8 mouse cellular contexts compared by ENCODE assay signal in genomic region chr1:105179371-105179823, GRCm38 (mm10).
DNase-seq lines count a peak whose midpoint lies in the region; ATAC-seq and TF ChIP-seq lines count a peak whose summit lies in the region.

No protein-coding gene starts in this region.

- no peaks in the 10 kb centered on the region for H3K27me3 ChIP-seq in E14TG2a.4 (ENCODE audit: insufficient read depth, low read length)
- no peaks in the 10 kb centered on the region for H3K27me3 ChIP-seq in hindbrain, embryonic 12.5 days
- no peaks in the 10 kb centered on the region for H3K27me3 ChIP-seq in limb, embryonic 15.5 days
- H3K27me3 ChIP-seq in midbrain, embryonic 14.5 days (ENCODE audit: control insufficient read depth, insufficient read depth, low read length) = no peaks in the 10 kb centered on the region

- TF ChIP-seq CTCF in E14TG2a.4 (conservative IDR thresholded peaks at IDR 0.05; ENCODE audit: low read length) = no peak
- no peak for TF ChIP-seq CTCF in gastrocnemius, adult 2 months (IDR thresholded peaks at IDR 0.05)

- ATAC-seq in hindbrain, embryonic 12.5 days (ENCODE audit: low FRiP score) = peak; percentile 63; the same call in 1 of the 2 replicates
- peak; percentile 58; the same call in 1 of the 2 replicates for ATAC-seq in limb, embryonic 15.5 days (ENCODE audit: insufficient number of reproducible peaks, low FRiP score, low TSS enrichment, low read depth)
- peak; percentile 48; the same call in 1 of the 2 replicates for ATAC-seq in midbrain, embryonic 14.5 days (ENCODE audit: low FRiP score, low TSS enrichment)

- H3K4me1 ChIP-seq in E14TG2a.4 (replicated peaks; ENCODE audit: low read depth, low read length) = no peaks in the 10 kb centered on the region
- peaks cover 12% of the 10 kb centered on the region; the same call in 1 of the 2 replicates for H3K4me1 ChIP-seq in hindbrain, embryonic 12.5 days
- H3K4me1 ChIP-seq in limb, embryonic 15.5 days = peaks cover 17% of the 10 kb centered on the region; the same call in 1 of the 2 replicates
- H3K4me1 ChIP-seq in midbrain, embryonic 14.5 days (ENCODE audit: control insufficient read depth, insufficient read depth, low read length) = 0 out of 2 replicates have a peak, but pooled peaks cover 7% of the 10 kb centered on the region

- no peaks in the 10 kb centered on the region for H3K9me3 ChIP-seq in E14TG2a.4 (ENCODE audit: low read length)
- H3K9me3 ChIP-seq in hindbrain, embryonic 12.5 days (replicated peaks) = no peaks in the 10 kb centered on the region
- H3K9me3 ChIP-seq in limb, embryonic 15.5 days = no peaks in the 10 kb centered on the region
- no peaks in the 10 kb centered on the region for H3K9me3 ChIP-seq in midbrain, embryonic 14.5 days (ENCODE audit: control insufficient read depth, low read length)

- H3K27ac ChIP-seq in gastrocnemius, adult 2 months = peak overlapping the region; percentile 20; the same call in 1 of the 2 replicates
- H3K27ac ChIP-seq in hindbrain, embryonic 12.5 days = no peak overlapping the region
- H3K27ac ChIP-seq in limb, embryonic 15.5 days = no peak overlapping the region
- peak overlapping the region; percentile 55; the same call in 1 of the 2 replicates for H3K27ac ChIP-seq in midbrain, embryonic 14.5 days (replicated peaks; ENCODE audit: low read depth, low read length)

- WGBS in hindbrain, embryonic 12.5 days = 67% methylated on average over 3 of the region's 3 CpGs
- WGBS in limb, embryonic 15.5 days = 30% methylated on average over 3 of the region's 3 CpGs
- WGBS in midbrain, embryonic 14.5 days = 69% methylated on average over 3 of the region's 3 CpGs

- H3K4me2 ChIP-seq in hindbrain, embryonic 12.5 days (replicated peaks) = no peak overlapping the region
- H3K4me2 ChIP-seq in limb, embryonic 15.5 days = no peak overlapping the region
- no peak overlapping the region for H3K4me2 ChIP-seq in midbrain, embryonic 14.5 days (ENCODE audit: low read length)

- H3K4me3 ChIP-seq in E14TG2a.4 (replicated peaks; ENCODE audit: low read length) = peak overlapping the region; percentile 26; the same call in 1 of the 2 replicates
- H3K4me3 ChIP-seq in gastrocnemius, adult 2 months = no peak overlapping the region
- no peak overlapping the region for H3K4me3 ChIP-seq in hindbrain, embryonic 12.5 days
- H3K4me3 ChIP-seq in limb, embryonic 15.5 days = no peak overlapping the region
- no peak overlapping the region for H3K4me3 ChIP-seq in midbrain, embryonic 14.5 days (replicated peaks; ENCODE audit: low read depth, low read length)

- DNase-seq in adrenal gland, adult 8-10 months = peak; percentile 10
- peak; percentile 74 for DNase-seq in gastrocnemius, adult 2 months
- DNase-seq in midbrain, embryonic 14.5 days = peak; percentile 67
- DNase-seq in adipocyte (ENCODE audit: low spot score) = no peak
- no peak for DNase-seq in cerebellum, adult 11 months

- intact Hi-C loops in gastrocnemius, adult 2 months (cut with DNase I) = no loop called here

- no peak overlapping the region for H3K9ac ChIP-seq in hindbrain, embryonic 12.5 days
- no peak overlapping the region for H3K9ac ChIP-seq in limb, embryonic 15.5 days
- no peak overlapping the region for H3K9ac ChIP-seq in midbrain, embryonic 14.5 days (replicated peaks; ENCODE audit: low read length)

- H3K36me3 ChIP-seq in E14TG2a.4 (ENCODE audit: insufficient read depth, low read length) = no peaks in the 10 kb centered on the region
- no peaks in the 10 kb centered on the region for H3K36me3 ChIP-seq in hindbrain, embryonic 12.5 days
- no peaks in the 10 kb centered on the region for H3K36me3 ChIP-seq in limb, embryonic 15.5 days
- no peaks in the 10 kb centered on the region for H3K36me3 ChIP-seq in midbrain, embryonic 14.5 days (ENCODE audit: control insufficient read depth, insufficient read depth, low read length)

Comparison
In these comparisons a context has a peak if more than half of its experiments do, and no peak if none do; other contexts are left out.
1. DNase-seq: peak in adrenal gland, adult 8-10 months (single experiment), gastrocnemius, adult 2 months (single experiment) and midbrain, embryonic 14.5 days (single experiment); none in adipocyte (single experiment) and cerebellum, adult 11 months (single experiment).
2. H3K27ac ChIP-seq: peak in gastrocnemius, adult 2 months (single experiment) and midbrain, embryonic 14.5 days (single experiment); none in hindbrain, embryonic 12.5 days (single experiment) and limb, embryonic 15.5 days (single experiment).
3. Peak in every context shown above with its lines, with median percentiles within 50 percentile points of each other: ATAC-seq.